Mouse (Mus musculus) kidney, embryonic 16.5 days (tissue): ENCODE data around the gene Rtn1. TPM values are rescaled to one million over a fixed set of nuclear protein-coding genes. Genes with fewer than 3 reads are reported as not detected.

Experiments
- ATAC-seq: fragments of 200-750 bp; cut with Nextera tagmentation; 2 replicates; pipeline ENCODE4 v1.8.0; 2017; ENCODE audit warnings: moderate TSS enrichment; ENCODE audit not compliant: low FRiP score, low TSS enrichment
- H3K27ac ChIP-seq: fragments of 300-500 bp; sonication (generic); 2 replicates; pipeline ENCODE4 v1.5.1; 2014; ENCODE audit warnings: low read length
- H3K27me3 ChIP-seq: fragments of 300-500 bp; sonication (generic); 2 replicates; pipeline ENCODE4 v1.6.1; 2014; ENCODE audit warnings: low read length, control low read depth, mixed read lengths; ENCODE audit not compliant: insufficient read depth
- H3K36me3 ChIP-seq: fragments of 300-500 bp; sonication (generic); 2 replicates; pipeline ENCODE4 v1.6.1; 2014; ENCODE audit warnings: low read length, control low read depth, mixed read lengths; ENCODE audit not compliant: insufficient read depth
- H3K4me1 ChIP-seq: fragments of 300-500 bp; sonication (generic); 2 replicates; pipeline ENCODE4 v1.6.1; 2014; ENCODE audit warnings: low read length, control low read depth, mixed read lengths; ENCODE audit not compliant: insufficient read depth
- H3K4me2 ChIP-seq: fragments of 300-500 bp; sonication (generic); replicated peaks from 2 replicates; pipeline ENCODE4 v1.6.1; 2014; ENCODE audit warnings: low read depth, low read length
- H3K4me3 ChIP-seq: fragments of 300-500 bp; sonication (generic); 2 replicates; pipeline ENCODE4 v1.5.1; 2014; ENCODE audit warnings: mild to moderate bottlenecking, low read length
- H3K9ac ChIP-seq: fragments of 300-500 bp; sonication (generic); replicated peaks from 2 replicates; pipeline ENCODE4 v1.6.1; 2014; ENCODE audit warnings: low read length
- H3K9me3 ChIP-seq: fragments of 300-500 bp; sonication (generic); 2 replicates; pipeline ENCODE4 v1.6.1; 2016; ENCODE audit warnings: low read length, control low read depth
- WGBS: fragments of 180-500 bp; shearing (Covaris S2); extraction: QIAGEN DNeasy Blood & Tissue Kit; methylation state at CpG from one replicate; pipeline ENCODE4 v1.1.7; 2014; 5-methylcytosine and 5-hydroxymethylcytosine counted together
- polyA plus RNA-seq: library from polyadenylated mRNA; unstranded; fragments of >200 nt; fragmentation: Nextera tagmentation; extraction: Ambion mirVana; gene quantifications from 2 replicates; pipeline ENCODE4 v1.2.1, GENCODE M21; 2015

Rtn1 gene
- polyA plus RNA-seq, 1 experiment from 2014 or later = 9.4 TPM

GRCm38 (mm10) chr12:72361701-72362354, 47.0 kb downstream of the Rtn1 start:
- 70% methylated on average over 9 of the region's 9 CpGs for WGBS

GRCm38 (mm10) chr12:72360926-72361615, 47.8 kb downstream of the Rtn1 start:
- no peak for ATAC-seq
- Histone ChIP-seq H3K9ac (no peak overlapping the region), H3K4me3 (no peak overlapping the region), H3K27me3 (no peaks in the 10 kb centered on the region), H3K36me3 (no peaks in the 10 kb centered on the region), H3K4me2 (no peak overlapping the region), H3K4me1 (peaks cover 7% of the 10 kb centered on the region; the same call in 1 of the 2 replicates), H3K27ac (no peak overlapping the region), H3K9me3 (no peaks in the 10 kb centered on the region)
- 62% methylated on average over 5 of the region's 5 CpGs for WGBS

More at GRCm38 (mm10) chr12:72361701-72362354, 47.0 kb downstream of the Rtn1 start:
- H3K4me2 ChIP-seq = no peak overlapping the region
- no peaks in the 10 kb centered on the region for H3K9me3 ChIP-seq
- H3K4me3 ChIP-seq = no peak overlapping the region
- H3K27ac ChIP-seq = no peak overlapping the region
- no peaks in the 10 kb centered on the region for H3K36me3 ChIP-seq
- ATAC-seq = no peak
- no peak overlapping the region for H3K9ac ChIP-seq
- no peaks in the 10 kb centered on the region for H3K27me3 ChIP-seq
- peaks cover 7% of the 10 kb centered on the region; the same call in 1 of the 2 replicates for H3K4me1 ChIP-seq

- Histone ChIP-seq H3K9ac (no peak overlapping the region), H3K4me3 (no peak overlapping the region), H3K4me1 (peaks cover 7% of the 10 kb centered on the region; the same call in 1 of the 2 replicates), H3K36me3 (no peaks in the 10 kb centered on the region), H3K27me3 (no peaks in the 10 kb centered on the region), H3K9me3 (no peaks in the 10 kb centered on the region), H3K4me2 (no peak overlapping the region), H3K27ac (no peak overlapping the region)
- 40% methylated on average over 3 of the region's 3 CpGs for WGBS
- no peak for ATAC-seq
Observed at GRCm38 (mm10) chr12:72359903-72360302, 49.0 kb downstream of the Rtn1 start.

DNA sequence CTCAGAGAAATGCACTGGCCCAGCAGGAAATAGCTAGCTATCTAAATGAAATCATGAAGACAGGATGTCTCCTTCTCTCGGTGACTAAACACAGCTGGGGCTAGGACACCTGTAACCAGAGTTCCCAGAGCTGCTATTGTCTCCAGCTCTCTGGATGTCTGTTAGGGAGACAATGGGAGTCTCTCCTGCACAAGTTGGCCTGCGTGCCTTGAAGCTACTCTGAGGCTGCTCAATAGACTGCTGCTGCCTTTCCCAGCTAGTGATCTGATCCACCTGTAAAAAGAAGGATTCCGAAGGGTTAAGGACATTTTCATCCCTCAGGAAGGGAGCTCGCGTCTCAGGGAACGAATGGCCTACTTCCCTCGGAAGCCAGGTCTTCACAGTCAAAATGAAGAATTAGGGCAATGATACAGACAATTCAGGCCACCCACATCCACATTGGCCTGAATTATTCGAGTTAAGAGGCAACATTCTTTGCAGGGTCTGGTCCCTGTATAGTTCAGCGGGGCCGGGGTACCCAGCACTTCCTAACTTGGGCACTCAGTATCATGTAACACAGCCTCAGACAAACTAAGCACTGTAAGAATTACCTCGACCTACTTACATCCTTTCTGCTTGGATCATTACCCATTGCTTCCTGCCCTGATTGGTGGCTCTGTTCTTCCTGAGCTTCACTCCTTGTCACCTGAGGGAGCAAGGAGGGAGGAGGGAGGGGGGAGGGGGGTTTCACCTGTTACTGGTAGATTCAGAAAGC, 51.0 kb downstream of the Rtn1 start:
- WGBS = 28% methylated on average over 11 of the region's 11 CpGs
- peaks cover 7% of the 10 kb centered on the region; the same call in 1 of the 2 replicates for H3K4me1 ChIP-seq
- no peak overlapping the region for H3K9ac ChIP-seq
- no peak overlapping the region for H3K27ac ChIP-seq
- H3K9me3 ChIP-seq = no peaks in the 10 kb centered on the region
- no peak overlapping the region for H3K4me2 ChIP-seq
- no peaks in the 10 kb centered on the region for H3K36me3 ChIP-seq
- H3K27me3 ChIP-seq = no peaks in the 10 kb centered on the region
- ATAC-seq = no peak
- H3K4me3 ChIP-seq = no peak overlapping the region

DNA sequence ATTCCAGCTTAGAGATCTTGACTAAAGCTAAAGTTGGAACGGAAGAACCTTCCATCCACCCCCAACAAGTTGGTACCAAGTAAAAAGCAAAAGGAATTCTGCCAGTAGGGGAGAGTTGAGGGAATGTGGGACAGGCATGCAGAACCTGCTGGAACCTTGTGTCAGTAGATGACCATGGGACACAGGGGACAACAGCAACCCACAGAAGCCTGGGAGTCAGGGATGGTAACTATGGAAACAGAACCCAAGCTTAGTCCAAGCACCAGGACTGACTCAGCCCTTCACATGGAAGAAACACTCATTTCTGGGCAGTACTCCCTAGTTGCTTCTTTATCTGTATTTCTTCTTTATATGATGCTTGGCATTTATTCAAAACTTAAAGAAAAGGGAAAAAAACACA, 54.6 kb downstream of the Rtn1 start:
- Histone ChIP-seq H3K4me3 (no peak overlapping the region), H3K4me2 (no peak overlapping the region), H3K9me3 (no peaks in the 10 kb centered on the region), H3K27me3 (no peaks in the 10 kb centered on the region), H3K27ac (no peak overlapping the region), H3K9ac (no peak overlapping the region), H3K36me3 (no peaks in the 10 kb centered on the region), H3K4me1 (peaks cover 7% of the 10 kb centered on the region; the same call in 1 of the 2 replicates)
- ATAC-seq = no peak
- WGBS = 94% methylated on average over 1 of the region's 1 CpGs

DNA sequence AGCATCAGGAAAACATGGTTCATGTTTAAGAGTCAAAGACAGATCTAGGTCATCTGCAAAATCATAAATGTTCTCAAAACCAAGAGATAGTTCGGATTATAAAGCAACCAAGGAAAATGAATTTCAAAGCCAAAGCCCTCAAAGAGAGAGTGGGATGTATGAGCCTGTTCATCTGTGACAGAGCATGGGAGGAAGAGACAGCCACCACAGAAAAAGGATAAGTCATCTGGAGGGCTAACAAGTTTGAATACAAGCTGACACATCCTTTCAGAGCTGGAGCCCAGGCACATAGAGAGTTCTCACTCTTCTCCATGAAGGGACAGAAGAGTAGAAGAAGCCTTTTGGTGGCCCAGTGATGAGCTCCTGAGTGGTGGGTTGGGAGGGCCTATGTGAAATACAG, 55.3 kb downstream of the Rtn1 start:
- H3K27me3 ChIP-seq = no peaks in the 10 kb centered on the region
- 88% methylated on average over 1 of the region's 1 CpGs for whole genome bisulfite sequencing
- no peak for ATAC-seq
- H3K4me3 ChIP-seq = no peak overlapping the region
- H3K9ac ChIP-seq = no peak overlapping the region
- no peak overlapping the region for H3K4me2 ChIP-seq
- no peaks in the 10 kb centered on the region for H3K36me3 ChIP-seq
- H3K4me1 ChIP-seq = peaks cover 7% of the 10 kb centered on the region; the same call in 1 of the 2 replicates
- H3K9me3 ChIP-seq = no peaks in the 10 kb centered on the region
- H3K27ac ChIP-seq = no peak overlapping the region

DNA sequence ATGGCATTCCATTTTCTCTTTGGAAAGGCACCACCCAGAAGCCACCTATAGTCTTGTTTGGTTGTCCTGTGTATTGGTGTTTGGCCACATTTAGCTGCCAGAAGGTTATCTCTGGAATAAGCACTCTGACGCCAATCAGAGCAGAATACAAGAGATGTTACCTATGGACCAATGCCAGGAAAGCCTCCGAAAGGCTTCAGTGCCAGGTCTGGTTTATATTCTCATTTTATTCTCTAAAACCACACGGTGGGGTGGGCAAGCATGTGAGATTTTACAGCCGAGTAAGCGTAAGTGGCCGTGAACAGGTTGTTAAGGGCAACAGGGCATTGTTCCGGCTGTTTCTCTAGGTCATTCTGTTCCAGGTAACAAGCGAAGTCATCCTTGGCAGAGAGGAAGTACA, 60.3 kb downstream of the Rtn1 start:
- WGBS = 66% methylated on average over 8 of the region's 8 CpGs

GRCm38 (mm10) chr12:72347184-72347583, 61.7 kb downstream of the Rtn1 start:
- no peaks in the 10 kb centered on the region for H3K36me3 ChIP-seq
- WGBS = 61% methylated on average over 1 of the region's 1 CpGs
- no peaks in the 10 kb centered on the region for H3K4me1 ChIP-seq
- no peaks in the 10 kb centered on the region for H3K27me3 ChIP-seq
- H3K4me3 ChIP-seq = no peak overlapping the region
- no peak overlapping the region for H3K9ac ChIP-seq
- ATAC-seq = no peak
- no peaks in the 10 kb centered on the region for H3K9me3 ChIP-seq
- H3K4me2 ChIP-seq = no peak overlapping the region
- H3K27ac ChIP-seq = no peak overlapping the region

More for the DNA sequence above, 60.3 kb downstream of the Rtn1 start:
- H3K4me2 ChIP-seq = no peak overlapping the region
- no peak overlapping the region for H3K9ac ChIP-seq
- H3K4me1 ChIP-seq = no peaks in the 10 kb centered on the region
- no peak for ATAC-seq
- H3K27ac ChIP-seq = no peak overlapping the region
- H3K9me3 ChIP-seq = no peaks in the 10 kb centered on the region
- no peak overlapping the region for H3K4me3 ChIP-seq
- no peaks in the 10 kb centered on the region for H3K36me3 ChIP-seq
- no peaks in the 10 kb centered on the region for H3K27me3 ChIP-seq

- no peak overlapping the region for H3K4me2 ChIP-seq
- no peaks in the 10 kb centered on the region for H3K4me1 ChIP-seq
- no peak overlapping the region for H3K9ac ChIP-seq
- no peaks in the 10 kb centered on the region for H3K27me3 ChIP-seq
- H3K27ac ChIP-seq = no peak overlapping the region
- no peaks in the 10 kb centered on the region for H3K36me3 ChIP-seq
- no peak overlapping the region for H3K4me3 ChIP-seq
- H3K9me3 ChIP-seq = no peaks in the 10 kb centered on the region
- WGBS = 70% methylated on average over 2 of the region's 2 CpGs
- ATAC-seq = no peak
Observed at GRCm38 (mm10) chr12:72343639-72344038, 65.2 kb downstream of the Rtn1 start.
